Mouse (Mus musculus): ENCODE results near the gene Sprtn. TPM values are rescaled to one million over a fixed set of nuclear protein-coding genes. Genes with fewer than 3 reads are reported as not detected.

Gene Sprtn
- polyA plus RNA-seq, 1 experiment from 2014 or later: 6.8 TPM

DNA sequence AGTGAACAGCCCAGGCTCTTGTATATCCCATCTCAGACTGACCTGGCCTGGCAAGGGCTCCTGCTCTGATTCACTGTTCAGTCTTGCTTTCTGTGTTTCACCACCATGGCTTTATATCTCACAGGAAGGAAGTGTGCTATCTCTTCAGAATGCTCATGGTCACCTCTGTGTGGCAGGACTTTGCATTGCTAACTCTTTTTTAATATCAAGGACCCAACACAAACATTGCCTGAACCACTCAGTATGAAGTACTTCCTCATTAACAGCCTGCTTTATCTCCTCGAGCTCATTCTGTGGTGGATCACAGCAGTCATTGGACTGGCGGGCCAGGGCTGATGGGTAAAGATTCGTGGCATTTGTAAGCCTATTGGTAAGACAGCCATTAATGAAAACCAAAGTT is 31.0 kb upstream of the Sprtn start:
- Histone ChIP-seq H3K4me3 (ENCODE audit: control insufficient read depth in 1 of 2, insufficient read depth in 1 of 2, low read depth in 1 of 2, low read length in 2 of 2) (no peak overlapping the region), H3K27ac (replicated peaks in 1 of 2; ENCODE audit: control insufficient read depth in 1 of 2, insufficient read depth in 1 of 2, low read depth in 2 of 2, low read length in 2 of 2) (peak overlapping the region in 1 of 2 experiments; percentile 15; a peak in 1 of 4 replicates), H3K4me1 (ENCODE audit: control insufficient read depth in 2 of 2, insufficient read depth in 2 of 2, low read length in 2 of 2) (peaks cover 15 to 42% of the 10 kb centered on the region in 2 experiments), H3K9me3 (ENCODE audit: control insufficient read depth, low read length) (no peaks in the 10 kb centered on the region), H3K9ac (ENCODE audit: low read length) (no peak overlapping the region), H3K27me3 (ENCODE audit: control insufficient read depth, insufficient read depth, low read length) (no peaks in the 10 kb centered on the region), H3K4me2 (ENCODE audit: low read length) (no peak overlapping the region), H3K36me3 (ENCODE audit: control insufficient read depth, insufficient read depth, low read length) (peaks cover 19% of the 10 kb centered on the region)
- no peak for ATAC-seq (ENCODE audit: insufficient number of reproducible peaks, insufficient read depth, low FRiP score, low read depth)
- 20% methylated on average over 3 of the region's 3 CpGs for WGBS

DNA sequence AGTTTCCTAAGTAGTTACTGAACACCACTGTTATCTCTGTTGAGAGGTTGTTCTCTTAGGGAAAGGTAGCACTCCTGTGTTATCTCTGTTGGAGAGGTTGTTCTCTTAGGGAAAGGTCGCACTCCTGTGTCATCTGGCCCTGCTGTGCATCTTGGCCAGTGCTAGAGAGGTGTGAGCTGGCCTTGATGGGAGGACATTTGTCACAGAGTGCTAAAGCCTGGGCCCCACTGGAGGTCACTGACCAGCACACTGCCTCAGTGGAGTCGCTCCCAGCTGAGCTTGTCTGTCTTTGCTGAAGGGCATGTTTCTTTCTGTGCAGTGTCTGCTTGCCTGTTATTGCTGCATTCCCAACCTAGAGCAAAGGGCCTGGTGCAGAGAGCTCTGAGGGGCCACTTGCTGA is 30.6 kb upstream of the Sprtn start:
- Histone ChIP-seq H3K4me2 (ENCODE audit: low read length) (no peak overlapping the region), H3K27me3 (ENCODE audit: control insufficient read depth, insufficient read depth, low read length) (no peaks in the 10 kb centered on the region), H3K4me1 (ENCODE audit: control insufficient read depth in 2 of 2, insufficient read depth in 2 of 2, low read length in 2 of 2) (peaks cover 17 to 41% of the 10 kb centered on the region in 2 experiments), H3K9me3 (ENCODE audit: control insufficient read depth, low read length) (no peaks in the 10 kb centered on the region), H3K36me3 (ENCODE audit: control insufficient read depth, insufficient read depth, low read length) (peaks cover 23% of the 10 kb centered on the region), H3K9ac (ENCODE audit: low read length) (no peak overlapping the region), H3K4me3 (ENCODE audit: control insufficient read depth in 1 of 2, insufficient read depth in 1 of 2, low read depth in 1 of 2, low read length in 2 of 2) (no peak overlapping the region), H3K27ac (replicated peaks in 1 of 2; ENCODE audit: control insufficient read depth in 1 of 2, insufficient read depth in 1 of 2, low read depth in 2 of 2, low read length in 2 of 2) (peak overlapping the region; percentile 15 to 27; a peak in 2 of 4 replicates)
- WGBS: 9% methylated on average over 2 of the region's 2 CpGs
- no peak for ATAC-seq (ENCODE audit: insufficient number of reproducible peaks, insufficient read depth, low FRiP score, low read depth)

DNA sequence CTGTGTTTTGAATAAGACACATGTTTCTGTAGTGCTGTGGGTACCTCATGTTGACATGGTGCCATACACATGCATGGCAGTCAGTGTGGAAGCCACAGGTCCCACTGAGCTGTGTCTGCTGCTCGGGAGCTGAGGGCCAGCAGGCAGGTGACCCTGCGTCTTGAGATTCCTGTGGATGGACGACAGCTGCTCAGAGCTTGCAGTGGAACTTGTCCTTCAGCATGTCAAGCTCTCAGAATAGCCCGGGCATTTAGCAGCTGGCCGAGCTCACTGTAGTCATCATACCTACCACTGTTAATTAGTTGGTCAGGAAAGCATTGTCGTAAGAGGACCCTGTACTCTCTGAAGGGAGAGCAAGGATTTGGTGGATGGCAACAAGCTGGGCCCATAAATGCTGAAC is 28.0 kb upstream of the Sprtn start:
- WGBS: 39% methylated on average over 6 of the region's 6 CpGs
- Histone ChIP-seq H3K9ac (ENCODE audit: low read length) (no peak overlapping the region), H3K4me1 (ENCODE audit: control insufficient read depth in 2 of 2, insufficient read depth in 2 of 2, low read length in 2 of 2) (peaks cover 23 to 45% of the 10 kb centered on the region in 2 experiments), H3K4me3 (ENCODE audit: control insufficient read depth in 1 of 2, insufficient read depth in 1 of 2, low read depth in 1 of 2, low read length in 2 of 2) (no peak overlapping the region), H3K27me3 (ENCODE audit: control insufficient read depth, insufficient read depth, low read length) (no peaks in the 10 kb centered on the region), H3K27ac (replicated peaks in 1 of 2; ENCODE audit: control insufficient read depth in 1 of 2, insufficient read depth in 1 of 2, low read depth in 2 of 2, low read length in 2 of 2) (peak overlapping the region in 1 of 2 experiments; percentile 14; a peak in 1 of 4 replicates), H3K36me3 (ENCODE audit: control insufficient read depth, insufficient read depth, low read length) (peaks cover 49% of the 10 kb centered on the region), H3K4me2 (ENCODE audit: low read length) (no peak overlapping the region), H3K9me3 (ENCODE audit: control insufficient read depth, low read length) (no peaks in the 10 kb centered on the region)
- ATAC-seq (ENCODE audit: insufficient number of reproducible peaks, insufficient read depth, low FRiP score, low read depth): no peak

DNA sequence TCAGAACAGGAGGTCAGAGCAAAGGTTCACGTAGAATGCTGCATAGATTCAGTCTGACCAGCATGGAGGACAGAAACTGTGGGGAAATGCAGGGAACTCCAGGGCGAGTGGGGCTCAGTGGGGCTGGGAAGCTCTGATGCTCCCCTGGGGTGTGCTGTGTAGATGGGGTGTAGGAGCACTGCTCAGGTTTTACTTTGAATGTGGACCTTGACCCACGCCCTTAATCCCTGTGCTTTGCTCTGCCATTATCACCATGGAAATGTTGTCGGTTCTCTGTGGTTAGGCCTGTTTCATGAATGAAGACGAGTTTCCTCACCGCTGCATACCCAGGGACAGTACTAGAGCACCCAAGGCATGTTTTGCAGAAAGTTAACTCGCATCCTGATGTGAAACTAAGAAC is 26.2 kb upstream of the Sprtn start:
- no peaks in the 10 kb centered on the region for H3K27me3 ChIP-seq (ENCODE audit: control insufficient read depth, insufficient read depth, low read length)
- H3K4me3 ChIP-seq (ENCODE audit: control insufficient read depth in 1 of 2, insufficient read depth in 1 of 2, low read depth in 1 of 2, low read length in 2 of 2): no peak overlapping the region
- H3K4me2 ChIP-seq (ENCODE audit: low read length): no peak overlapping the region
- H3K9me3 ChIP-seq (ENCODE audit: control insufficient read depth, low read length): no peaks in the 10 kb centered on the region
- WGBS: 93% methylated on average over 7 of the region's 7 CpGs
- H3K9ac ChIP-seq (ENCODE audit: low read length): no peak overlapping the region
- ATAC-seq (ENCODE audit: insufficient number of reproducible peaks, insufficient read depth, low FRiP score, low read depth): no peak
- H3K27ac ChIP-seq (replicated peaks in 1 of 2; ENCODE audit: control insufficient read depth in 1 of 2, insufficient read depth in 1 of 2, low read depth in 2 of 2, low read length in 2 of 2): no peak overlapping the region
- H3K36me3 ChIP-seq (ENCODE audit: control insufficient read depth, insufficient read depth, low read length): peaks cover 57% of the 10 kb centered on the region
- H3K4me1 ChIP-seq (ENCODE audit: control insufficient read depth in 2 of 2, insufficient read depth in 2 of 2, low read length in 2 of 2): peaks cover 19 to 39% of the 10 kb centered on the region in 2 experiments

DNA sequence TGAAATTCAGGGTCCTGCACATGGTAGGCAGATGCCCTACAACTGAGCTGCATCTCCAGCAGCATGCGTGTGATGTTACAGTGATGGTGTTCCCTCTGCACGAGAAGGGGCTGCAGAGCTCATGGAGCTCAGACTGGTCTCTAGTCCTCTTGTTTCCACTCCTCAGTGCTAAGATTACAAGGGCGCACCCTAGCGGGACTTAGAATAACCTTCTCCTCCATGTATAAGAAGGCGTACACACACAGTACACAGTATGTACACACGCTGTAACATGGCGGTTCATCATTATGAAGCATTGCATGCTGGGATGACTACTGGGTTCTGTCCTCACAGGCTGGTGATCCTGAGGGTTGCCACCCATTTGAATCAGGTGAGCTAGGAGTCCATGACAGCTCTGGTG is 25.6 kb upstream of the Sprtn start:
- H3K4me3 ChIP-seq (ENCODE audit: control insufficient read depth in 1 of 2, insufficient read depth in 1 of 2, low read depth in 1 of 2, low read length in 2 of 2): no peak overlapping the region
- peaks cover 17 to 34% of the 10 kb centered on the region in 2 experiments for H3K4me1 ChIP-seq (ENCODE audit: control insufficient read depth in 2 of 2, insufficient read depth in 2 of 2, low read length in 2 of 2)
- WGBS: 91% methylated on average over 7 of the region's 7 CpGs
- no peaks in the 10 kb centered on the region for H3K9me3 ChIP-seq (ENCODE audit: control insufficient read depth, low read length)
- peaks cover 63% of the 10 kb centered on the region for H3K36me3 ChIP-seq (ENCODE audit: control insufficient read depth, insufficient read depth, low read length)
- no peaks in the 10 kb centered on the region for H3K27me3 ChIP-seq (ENCODE audit: control insufficient read depth, insufficient read depth, low read length)
- ATAC-seq (ENCODE audit: insufficient number of reproducible peaks, insufficient read depth, low FRiP score, low read depth): no peak
- no peak overlapping the region for H3K9ac ChIP-seq (ENCODE audit: low read length)
- no peak overlapping the region for H3K27ac ChIP-seq (replicated peaks in 1 of 2; ENCODE audit: control insufficient read depth in 1 of 2, insufficient read depth in 1 of 2, low read depth in 2 of 2, low read length in 2 of 2)
- no peak overlapping the region for H3K4me2 ChIP-seq (ENCODE audit: low read length)

DNA sequence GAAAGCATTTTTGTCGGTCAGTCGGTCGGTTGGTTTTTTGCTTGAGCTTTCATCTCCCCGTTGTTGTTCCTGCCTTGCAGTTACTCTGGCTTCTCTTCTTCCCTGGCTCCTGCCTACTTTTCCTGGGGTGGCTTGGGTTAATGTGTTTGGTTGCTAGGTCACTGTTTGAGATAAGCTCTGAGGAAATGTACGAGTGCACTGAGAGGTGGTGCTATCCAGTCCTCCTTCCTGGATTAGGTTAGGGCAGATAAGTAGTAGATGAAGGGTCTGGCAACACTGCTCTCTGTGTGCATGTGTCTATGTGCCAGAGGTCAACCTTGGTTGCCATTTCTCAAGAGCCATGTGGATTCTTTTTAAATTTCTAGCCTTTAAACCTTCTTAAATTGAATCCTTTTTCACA is 25.0 kb upstream of the Sprtn start:
- Histone ChIP-seq H3K4me2 (ENCODE audit: low read length) (no peak overlapping the region), H3K9me3 (ENCODE audit: control insufficient read depth, low read length) (no peaks in the 10 kb centered on the region), H3K36me3 (ENCODE audit: control insufficient read depth, insufficient read depth, low read length) (peaks cover 69% of the 10 kb centered on the region), H3K9ac (ENCODE audit: low read length) (no peak overlapping the region), H3K27me3 (ENCODE audit: control insufficient read depth, insufficient read depth, low read length) (no peaks in the 10 kb centered on the region), H3K4me3 (ENCODE audit: control insufficient read depth in 1 of 2, insufficient read depth in 1 of 2, low read depth in 1 of 2, low read length in 2 of 2) (no peak overlapping the region), H3K27ac (replicated peaks in 1 of 2; ENCODE audit: control insufficient read depth in 1 of 2, insufficient read depth in 1 of 2, low read depth in 2 of 2, low read length in 2 of 2) (0 out of 4 replicates have a peak overlapping the region, but pooled peaks of 1 of the 2 experiments have one; percentile 14), H3K4me1 (ENCODE audit: control insufficient read depth in 2 of 2, insufficient read depth in 2 of 2, low read length in 2 of 2) (peaks cover 11 to 28% of the 10 kb centered on the region in 2 experiments)
- 21% methylated on average over 5 of the region's 5 CpGs for WGBS
- ATAC-seq (ENCODE audit: insufficient number of reproducible peaks, insufficient read depth, low FRiP score, low read depth): no peak

DNA sequence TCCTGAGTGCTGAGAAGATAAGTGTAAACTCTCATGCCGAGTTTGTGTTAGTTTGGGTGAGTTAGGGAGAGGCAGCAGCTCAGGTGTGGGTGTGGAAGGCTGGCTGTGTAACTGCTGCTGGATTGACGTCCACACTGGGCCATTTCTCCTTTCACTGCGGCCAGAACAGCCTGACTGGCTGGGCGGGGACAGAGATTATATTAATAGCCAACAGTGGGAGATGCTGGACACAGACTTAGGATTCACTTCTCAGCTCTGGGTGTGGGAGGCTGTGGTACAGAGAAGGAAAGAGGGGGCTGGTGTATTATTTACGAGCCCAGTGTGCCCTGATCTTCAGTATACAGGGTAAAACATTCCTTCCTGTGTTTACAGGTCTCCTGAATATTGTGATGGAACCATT is 19.5 kb upstream of the Sprtn start:
- no peak overlapping the region for H3K9ac ChIP-seq (ENCODE audit: low read length)
- peaks cover 93% of the 10 kb centered on the region for H3K36me3 ChIP-seq (ENCODE audit: control insufficient read depth, insufficient read depth, low read length)
- H3K4me3 ChIP-seq (ENCODE audit: control insufficient read depth in 1 of 2, insufficient read depth in 1 of 2, low read depth in 1 of 2, low read length in 2 of 2): no peak overlapping the region
- 60% methylated on average over 5 of the region's 5 CpGs for WGBS
- no peak for ATAC-seq (ENCODE audit: insufficient number of reproducible peaks, insufficient read depth, low FRiP score, low read depth)
- H3K4me2 ChIP-seq (ENCODE audit: low read length): no peak overlapping the region
- H3K4me1 ChIP-seq (ENCODE audit: control insufficient read depth in 2 of 2, insufficient read depth in 2 of 2, low read length in 2 of 2): peaks cover 2 to 10% of the 10 kb centered on the region in 2 experiments; a peak in 2 of 4 replicates
- H3K27ac ChIP-seq (replicated peaks in 1 of 2; ENCODE audit: control insufficient read depth in 1 of 2, insufficient read depth in 1 of 2, low read depth in 2 of 2, low read length in 2 of 2): no peak overlapping the region
- H3K27me3 ChIP-seq (ENCODE audit: control insufficient read depth, insufficient read depth, low read length): no peaks in the 10 kb centered on the region
- no peaks in the 10 kb centered on the region for H3K9me3 ChIP-seq (ENCODE audit: control insufficient read depth, low read length)

DNA sequence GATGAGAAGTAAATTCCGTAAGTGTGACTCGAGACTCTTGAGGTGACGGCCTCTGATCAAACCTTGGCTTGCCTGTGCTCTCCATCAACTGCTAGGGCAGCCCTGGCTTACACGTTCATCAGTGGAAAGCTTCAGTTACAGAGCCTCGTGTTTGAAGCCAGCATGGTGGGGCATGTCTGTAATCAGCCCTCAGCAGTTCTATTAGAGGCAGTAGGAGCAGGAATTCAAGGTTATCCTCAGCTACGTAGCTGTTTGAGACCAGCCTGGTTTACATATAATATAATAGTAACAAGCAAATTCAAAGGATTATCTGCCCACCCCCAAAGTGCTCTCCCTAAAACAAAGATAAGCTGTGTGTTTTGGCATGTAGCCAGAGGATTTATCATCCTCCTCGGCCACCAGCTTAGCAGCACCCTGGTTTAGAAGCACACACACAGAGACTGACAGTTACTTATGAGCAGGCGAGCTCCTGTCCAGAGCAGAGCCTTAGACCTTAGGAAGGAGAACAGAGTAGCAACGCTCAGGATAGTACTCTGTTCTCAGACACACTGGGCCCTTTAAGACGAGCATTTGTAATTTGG is 18.6 kb upstream of the Sprtn start:
- H3K36me3 ChIP-seq (ENCODE audit: control insufficient read depth, insufficient read depth, low read length): peaks cover 93% of the 10 kb centered on the region
- ATAC-seq (ENCODE audit: insufficient number of reproducible peaks, insufficient read depth, low FRiP score, low read depth): no peak
- peak overlapping the region in 1 of 2 experiments; percentile 41; a peak in 2 of 4 replicates for H3K27ac ChIP-seq (replicated peaks in 1 of 2; ENCODE audit: control insufficient read depth in 1 of 2, insufficient read depth in 1 of 2, low read depth in 2 of 2, low read length in 2 of 2)
- no peak overlapping the region for H3K4me3 ChIP-seq (ENCODE audit: control insufficient read depth in 1 of 2, insufficient read depth in 1 of 2, low read depth in 1 of 2, low read length in 2 of 2)
- no peak overlapping the region for H3K9ac ChIP-seq (ENCODE audit: low read length)
- no peaks in the 10 kb centered on the region for H3K27me3 ChIP-seq (ENCODE audit: control insufficient read depth, insufficient read depth, low read length)
- no peak overlapping the region for H3K4me2 ChIP-seq (ENCODE audit: low read length)
- 45% methylated on average over 10 of the region's 10 CpGs for WGBS
- no peaks in the 10 kb centered on the region for H3K9me3 ChIP-seq (ENCODE audit: control insufficient read depth, low read length)
- peaks cover 2 to 10% of the 10 kb centered on the region in 2 experiments; a peak in 1 of 4 replicates for H3K4me1 ChIP-seq (ENCODE audit: control insufficient read depth in 2 of 2, insufficient read depth in 2 of 2, low read length in 2 of 2)

Data from heart, embryonic 14.5 days (tissue).